In the genomic region with DNA sequence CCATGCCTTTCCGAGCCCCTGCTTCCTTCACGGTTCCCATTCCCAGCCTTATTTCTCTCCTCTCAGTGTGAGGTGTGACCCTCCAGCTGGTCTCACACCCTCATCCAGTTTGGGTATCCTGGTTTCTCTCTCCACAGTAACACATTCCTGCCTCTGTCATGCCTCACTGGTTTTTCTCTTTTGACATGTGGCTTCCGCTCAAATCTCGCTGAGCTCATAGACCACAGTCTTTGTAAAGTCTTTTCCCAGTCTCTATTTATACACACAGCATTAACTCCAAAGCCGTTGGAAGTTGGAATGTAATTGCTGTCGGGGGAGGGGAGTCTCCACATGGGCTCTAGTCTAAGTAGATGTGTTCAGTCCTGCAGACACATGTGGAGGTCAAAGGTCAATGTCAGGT, we compare ENCODE assay signal across 11 mouse cellular contexts.
A peak's percentile ranks its signal among the peaks of the same experiment; 100 is the strongest.
DNase-seq lines count a peak whose midpoint lies in the region; ATAC-seq and TF ChIP-seq lines count a peak whose summit lies in the region.
"Had no signal": no experiment of that assay in that cellular context is flagged by ENCODE, and none has a peak within 500 bp of the region (broad histone marks: within the 10 kb centered on the region; RNA-seq: fewer than 3 reads in every experiment).

No protein-coding gene starts in this region.

- H3K4me1 ChIP-seq in kidney, embryonic 15.5 days: no peaks in the 10 kb centered on the region
- no peaks in the 10 kb centered on the region for H3K4me1 ChIP-seq in midbrain, postnatal 0 days (ENCODE audit: insufficient read depth, low read length)

- H3K9ac ChIP-seq in kidney, embryonic 15.5 days: no peak overlapping the region
- H3K9ac ChIP-seq in midbrain, postnatal 0 days (replicated peaks; ENCODE audit: low read length, poor library complexity, severe bottlenecking): no peak overlapping the region

- no peaks in the 10 kb centered on the region for H3K27me3 ChIP-seq in kidney, embryonic 15.5 days
- no peaks in the 10 kb centered on the region for H3K27me3 ChIP-seq in midbrain, postnatal 0 days (ENCODE audit: insufficient read depth, low read length)

- H3K4me3 ChIP-seq in kidney, embryonic 15.5 days (replicated peaks): no peak overlapping the region
- H3K4me3 ChIP-seq in midbrain, postnatal 0 days (ENCODE audit: low read depth, low read length): no peak overlapping the region

- no peak overlapping the region for H3K4me2 ChIP-seq in kidney, embryonic 15.5 days
- no peak overlapping the region for H3K4me2 ChIP-seq in midbrain, postnatal 0 days (ENCODE audit: low read depth, low read length, poor library complexity, severe bottlenecking)
- H3K4me2 ChIP-seq: liver, embryonic 11.5 days had no signal

- no peak for TF ChIP-seq CTCF in midbrain, postnatal 0 days (IDR thresholded peaks at IDR 0.05)

- 40% methylated on average over 6 of the region's 6 CpGs for WGBS in kidney, embryonic 15.5 days
- WGBS in midbrain, postnatal 0 days: 34% methylated on average over 6 of the region's 6 CpGs

- DNase-seq in kidney, postnatal 14 days: no peak
- DNase-seq in embryo, embryonic 11 days: peak; percentile 64
- DNase-seq in midbrain, postnatal 0 days (ENCODE audit: low spot score): peak; percentile 48
- no peak for DNase-seq in right cerebral cortex, adult 2 months (ENCODE audit: low spot score in 2 of 2)
- no peak for DNase-seq in cerebellum, postnatal 36 days
- DNase-seq: gastrocnemius, postnatal 36 days; thymus, postnatal 4 days had no signal

- ATAC-seq in kidney, embryonic 15.5 days (replicated peaks; ENCODE audit: low FRiP score): peak; percentile 82
- peak; percentile 30 for ATAC-seq in granulocyte monocyte progenitor cell, adult 5-6 weeks (replicated peaks; ENCODE audit: poor library complexity, severe bottlenecking)
- no peak; the same call in 1 of the 2 replicates for ATAC-seq in midbrain, postnatal 0 days (ENCODE audit: low FRiP score)

- H3K9me3 ChIP-seq in kidney, embryonic 15.5 days (replicated peaks): no peaks in the 10 kb centered on the region
- H3K9me3 ChIP-seq in midbrain, postnatal 0 days (ENCODE audit: low read length): no peaks in the 10 kb centered on the region

- H3K27ac ChIP-seq in kidney, embryonic 15.5 days: no peak overlapping the region
- H3K27ac ChIP-seq in midbrain, postnatal 0 days (ENCODE audit: low read depth, low read length): no peak overlapping the region

- no peaks in the 10 kb centered on the region for H3K36me3 ChIP-seq in kidney, embryonic 15.5 days
- H3K36me3 ChIP-seq in midbrain, postnatal 0 days (ENCODE audit: insufficient read depth, low read length): no peaks in the 10 kb centered on the region
- H3K36me3 ChIP-seq: G1E had no signal

Comparison
In these comparisons a context has a peak if more than half of its experiments do, and no peak if none do; other contexts are left out.
1. DNase-seq: peak in embryo, embryonic 11 days (single experiment) and midbrain, postnatal 0 days (single experiment); none in kidney, postnatal 14 days (single experiment), right cerebral cortex, adult 2 months (0 of 2) and cerebellum, postnatal 36 days (0 of 2).